Mouse (Mus musculus): ENCODE results near the gene Otoa. TPM values are rescaled to one million over a fixed set of nuclear protein-coding genes. Genes with fewer than 3 reads are reported as not detected.

Otoa gene
- polyA plus RNA-seq (2012; rRNA removed), result 0.22 and 0.81 TPM in 2 replicates

- no peaks in the 10 kb centered on the region; the same call in 1 of the 2 replicates for H3K36me3 ChIP-seq (ENCODE audit: control insufficient read depth, insufficient read depth, low read length)
- no peak for TF ChIP-seq CTCF (IDR thresholded peaks at IDR 0.05; ENCODE audit: borderline replicate concordance, control insufficient read depth, extremely low read depth, insufficient read depth, low read length, poor library complexity)
- no peak for TF ChIP-seq POLR2A (IDR thresholded peaks at IDR 0.05; ENCODE audit: control insufficient read depth, extremely low read depth, insufficient read depth, low read length, poor library complexity)
- H3K27me3 ChIP-seq (ENCODE audit: control insufficient read depth, insufficient read depth, low read length), result no peaks in the 10 kb centered on the region
- no peak within 1 kb of the TSS for H3K4me3 ChIP-seq (ENCODE audit: control insufficient read depth, insufficient read depth, low read length)
- no peak within 1 kb of the TSS for H3K27ac ChIP-seq (ENCODE audit: control insufficient read depth, insufficient read depth, low read length)
- H3K4me1 ChIP-seq (replicated peaks; ENCODE audit: control insufficient read depth, insufficient read depth, low read length), result no peaks in the 10 kb centered on the region
- WGBS, result 94% methylated on average over 4 of the region's 4 CpGs
- no peak for DNase-seq
These were observed at the start of gene Otoa for GRCm38 (mm10) chr7:121081350-121081749. TSS of gene Otoa (plus strand) at chr7:121081650.

GRCm38 (mm10) chr7:121033856-121034652 is 47.4 kb upstream of the Otoa start, which contains the start of gene Mettl9:
TSS of gene Mettl9 (plus strand) at chr7:121034445.
- H3K27ac ChIP-seq (ENCODE audit: control insufficient read depth, insufficient read depth, low read length), result peak within 1 kb of the TSS; percentile 52; the same call in 1 of the 2 replicates
- no peaks in the 10 kb centered on the region for H3K36me3 ChIP-seq (ENCODE audit: control insufficient read depth, insufficient read depth, low read length)
- TF ChIP-seq CTCF (IDR thresholded peaks at IDR 0.05; ENCODE audit: borderline replicate concordance, control insufficient read depth, extremely low read depth, insufficient read depth, low read length, poor library complexity) (no peak), POLR2A (IDR thresholded peaks at IDR 0.05; ENCODE audit: control insufficient read depth, extremely low read depth, insufficient read depth, low read length, poor library complexity) (peak; percentile 50; the same call in 1 of the 2 replicates)
- H3K27me3 ChIP-seq (ENCODE audit: control insufficient read depth, insufficient read depth, low read length), result no peaks in the 10 kb centered on the region; the same call in 1 of the 2 replicates
- peak; percentile 89 for DNase-seq
- peaks cover 8% of the 10 kb centered on the region for H3K4me1 ChIP-seq (replicated peaks; ENCODE audit: control insufficient read depth, insufficient read depth, low read length)
- WGBS, result 7% methylated on average over 39 of the region's 43 CpGs
- peak within 1 kb of the TSS; percentile 94 for H3K4me3 ChIP-seq (ENCODE audit: control insufficient read depth, insufficient read depth, low read length)

GRCm38 (mm10) chr7:121034701-121035141 is 46.7 kb upstream of the Otoa start:
- H3K36me3 ChIP-seq (ENCODE audit: control insufficient read depth, insufficient read depth, low read length), result no peaks in the 10 kb centered on the region
- TF ChIP-seq POLR2A (IDR thresholded peaks at IDR 0.05; ENCODE audit: control insufficient read depth, extremely low read depth, insufficient read depth, low read length, poor library complexity), result no peak
- TF ChIP-seq CTCF (IDR thresholded peaks at IDR 0.05; ENCODE audit: borderline replicate concordance, control insufficient read depth, extremely low read depth, insufficient read depth, low read length, poor library complexity), result no peak
- peak; percentile 66 for DNase-seq
- H3K27me3 ChIP-seq (ENCODE audit: control insufficient read depth, insufficient read depth, low read length), result no peaks in the 10 kb centered on the region; the same call in 1 of the 2 replicates
- H3K4me1 ChIP-seq (replicated peaks; ENCODE audit: control insufficient read depth, insufficient read depth, low read length), result peaks cover 8% of the 10 kb centered on the region
- WGBS, result under 1% methylated on average over 51 of the region's 63 CpGs
- H3K27ac ChIP-seq (ENCODE audit: control insufficient read depth, insufficient read depth, low read length), result no peak overlapping the region
- peak overlapping the region; percentile 94 for H3K4me3 ChIP-seq (ENCODE audit: control insufficient read depth, insufficient read depth, low read length)

GRCm38 (mm10) chr7:121035161-121035721 is 46.2 kb upstream of the Otoa start:
- WGBS, result under 1% methylated on average over 24 of the region's 24 CpGs
- DNase-seq, result no peak

GRCm38 (mm10) chr7:121040595-121040994 is 40.9 kb upstream of the Otoa start:
- Histone ChIP-seq H3K4me1 (replicated peaks; ENCODE audit: control insufficient read depth, insufficient read depth, low read length) (peaks cover 10% of the 10 kb centered on the region), H3K36me3 (ENCODE audit: control insufficient read depth, insufficient read depth, low read length) (no peaks in the 10 kb centered on the region), H3K27me3 (ENCODE audit: control insufficient read depth, insufficient read depth, low read length) (no peaks in the 10 kb centered on the region), H3K4me3 (ENCODE audit: control insufficient read depth, insufficient read depth, low read length) (no peak overlapping the region), H3K27ac (ENCODE audit: control insufficient read depth, insufficient read depth, low read length) (no peak overlapping the region)
- 41% methylated on average over 4 of the region's 4 CpGs for WGBS
- no peak for DNase-seq
- TF ChIP-seq CTCF (IDR thresholded peaks at IDR 0.05; ENCODE audit: borderline replicate concordance, control insufficient read depth, extremely low read depth, insufficient read depth, low read length, poor library complexity), result no peak
- no peak for TF ChIP-seq POLR2A (IDR thresholded peaks at IDR 0.05; ENCODE audit: control insufficient read depth, extremely low read depth, insufficient read depth, low read length, poor library complexity)

More at GRCm38 (mm10) chr7:121035161-121035721, 46.2 kb upstream of the Otoa start:
- Histone ChIP-seq H3K4me3 (ENCODE audit: control insufficient read depth, insufficient read depth, low read length) (peak overlapping the region; percentile 94), H3K27ac (ENCODE audit: control insufficient read depth, insufficient read depth, low read length) (peak overlapping the region; percentile 52; the same call in 1 of the 2 replicates), H3K36me3 (ENCODE audit: control insufficient read depth, insufficient read depth, low read length) (no peaks in the 10 kb centered on the region), H3K27me3 (ENCODE audit: control insufficient read depth, insufficient read depth, low read length) (no peaks in the 10 kb centered on the region; the same call in 1 of the 2 replicates), H3K4me1 (replicated peaks; ENCODE audit: control insufficient read depth, insufficient read depth, low read length) (peaks cover 10% of the 10 kb centered on the region)
- TF ChIP-seq POLR2A (IDR thresholded peaks at IDR 0.05; ENCODE audit: control insufficient read depth, extremely low read depth, insufficient read depth, low read length, poor library complexity) (no peak), CTCF (IDR thresholded peaks at IDR 0.05; ENCODE audit: borderline replicate concordance, control insufficient read depth, extremely low read depth, insufficient read depth, low read length, poor library complexity) (no peak)

- no peak for DNase-seq
- Histone ChIP-seq H3K27ac (ENCODE audit: control insufficient read depth, insufficient read depth, low read length) (no peak overlapping the region), H3K4me3 (ENCODE audit: control insufficient read depth, insufficient read depth, low read length) (no peak overlapping the region), H3K36me3 (ENCODE audit: control insufficient read depth, insufficient read depth, low read length) (no peaks in the 10 kb centered on the region), H3K4me1 (replicated peaks; ENCODE audit: control insufficient read depth, insufficient read depth, low read length) (peaks cover 10% of the 10 kb centered on the region), H3K27me3 (ENCODE audit: control insufficient read depth, insufficient read depth, low read length) (no peaks in the 10 kb centered on the region)
- 15% methylated on average over 1 of the region's 1 CpGs for WGBS
- TF ChIP-seq CTCF (IDR thresholded peaks at IDR 0.05; ENCODE audit: borderline replicate concordance, control insufficient read depth, extremely low read depth, insufficient read depth, low read length, poor library complexity), result no peak
- no peak for TF ChIP-seq POLR2A (IDR thresholded peaks at IDR 0.05; ENCODE audit: control insufficient read depth, extremely low read depth, insufficient read depth, low read length, poor library complexity)
These were observed 39.5 kb upstream of the Otoa start for GRCm38 (mm10) chr7:121041989-121042388.
